Mouse (Mus musculus) ES-E14 (cell line): Measurements from ENCODE around the gene Sned1. TPM values are rescaled to one million over a fixed set of nuclear protein-coding genes. Genes with fewer than 3 reads are reported as not detected.

Source experiments
- DNase-seq: peaks from one replicate; pipeline ENCODE4 v3.0.0-alpha.2; 2013; ENCODE audit warnings: low read depth, low spot score
- H3K27ac ChIP-seq: 2 replicates; pipeline ENCODE4 v1.5.1; 2012; ENCODE audit warnings: low read depth, mild to moderate bottlenecking, low read length, moderate library complexity, mixed read lengths; ENCODE audit not compliant: poor library complexity, insufficient read depth, severe bottlenecking
- H3K36me3 ChIP-seq: 2 replicates; pipeline ENCODE4 v1.6.1; 2012; ENCODE audit warnings: mild to moderate bottlenecking, low read length, moderate library complexity, mixed read lengths; ENCODE audit not compliant: control insufficient read depth, poor library complexity, insufficient read depth, severe bottlenecking
- H3K4me1 ChIP-seq, 2 experiments: fragments of 150-350 bp in 1 of 2; sonication (generic) in 1 of 2; 2 replicates each; pipeline ENCODE4 v1.6.1; 2012; ENCODE audit warnings: low read length in 2 of 2, mild to moderate bottlenecking in 1 of 2, mixed read lengths in 1 of 2; ENCODE audit not compliant: control insufficient read depth in 2 of 2, insufficient read depth in 2 of 2, poor library complexity in 1 of 2
- H3K4me3 ChIP-seq, 2 experiments: fragments of 150-350 bp in 1 of 2; sonication (generic) in 1 of 2; 2 replicates each; pipeline ENCODE4 v1.5.1; 2012; ENCODE audit warnings: low read length in 2 of 2, low read depth in 1 of 2, mild to moderate bottlenecking in 1 of 2, mixed read lengths in 1 of 2; ENCODE audit not compliant: insufficient read depth in 1 of 2, poor library complexity in 1 of 2, severe bottlenecking in 1 of 2
- H3K9ac ChIP-seq: 2 replicates; pipeline ENCODE4 v1.6.1; 2012; ENCODE audit warnings: low read depth, mild to moderate bottlenecking, low read length, mixed read lengths; ENCODE audit not compliant: poor library complexity, insufficient read depth, severe bottlenecking
- H3K9me3 ChIP-seq: fragments of 150-350 bp; sonication (generic); 2 replicates; pipeline ENCODE4 v1.6.1; 2012; ENCODE audit warnings: low read depth, mild to moderate bottlenecking, low read length; ENCODE audit not compliant: control insufficient read depth, insufficient read depth
- CHD2 ChIP-seq: IDR thresholded peaks from 2 replicates; pipeline ENCODE4 v1.6.1; 2014; ENCODE audit warnings: mild to moderate bottlenecking, low read depth, low read length, inconsistent platforms
- HCFC1 ChIP-seq: IDR thresholded peaks from 2 replicates; pipeline ENCODE4 v1.6.1; 2012; ENCODE audit warnings: low read length, inconsistent platforms, borderline replicate concordance; ENCODE audit not compliant: insufficient read depth
- MAFK ChIP-seq: IDR thresholded peaks from 2 replicates; pipeline ENCODE4 v1.6.1; 2014; ENCODE audit warnings: mild to moderate bottlenecking, low read depth, low read length, inconsistent platforms; ENCODE audit not compliant: insufficient read depth
- ZC3H11A ChIP-seq: IDR thresholded peaks from 2 replicates; pipeline ENCODE4 v1.6.1; 2012; ENCODE audit warnings: low read depth, mild to moderate bottlenecking, inconsistent platforms, low read length, borderline replicate concordance
- ZNF384 ChIP-seq: IDR thresholded peaks from 2 replicates; pipeline ENCODE4 v1.6.1; 2012; ENCODE audit warnings: low read depth, low read length, inconsistent platforms
- in situ Hi-C, 2 experiments: fragments of 600-800 bp; cut with MboI; formaldehyde crosslinking; loops; one replicate each; pipeline ENCODE4 v1.15.1; 2025; ENCODE audit warnings: low sequenced_read_pairs in 2 of 2, inconsistent platforms in 1 of 2; ENCODE audit not compliant: unreplicated experiment in 2 of 2
- total RNA-seq: library from RNA; depleted of rRNA; stranded (reverse); fragments of 300-350 nt; gene quantifications from 2 replicates; pipeline ENCODE4 v1.2.3, GENCODE M21; 2012

The Sned1 gene
- total RNA-seq, 1 experiment: 11.8 TPM

GRCm38 (mm10) chr1:93216839-93217497 lies 18.7 kb upstream of the Sned1 start:
- no peaks in the 10 kb centered on the region for H3K36me3 ChIP-seq
- no peaks in the 10 kb centered on the region for H3K9me3 ChIP-seq
- 0 out of 2 replicates have a peak overlapping the region, but pooled peaks have one; percentile 7 for H3K27ac ChIP-seq
- peaks cover 4 to 38% of the 10 kb centered on the region in 2 experiments; a peak in 3 of 4 replicates for H3K4me1 ChIP-seq
- H3K9ac ChIP-seq: no peak overlapping the region
- TF ChIP-seq ZC3H11A: no peak
- TF ChIP-seq CHD2: no peak
- TF ChIP-seq ZNF384: no peak
- TF ChIP-seq MAFK: no peak
- TF ChIP-seq HCFC1: no peak
- in situ Hi-C loops: no loop called here
- DNase-seq: no peak
- H3K4me3 ChIP-seq: no peak overlapping the region

- no peak overlapping the region for H3K9ac ChIP-seq
- H3K27ac ChIP-seq: no peak overlapping the region
- in situ Hi-C loops: no loop called here
- peaks cover 4 to 34% of the 10 kb centered on the region in 2 experiments; a peak in 3 of 4 replicates for H3K4me1 ChIP-seq
- no peak for DNase-seq
- H3K9me3 ChIP-seq: no peaks in the 10 kb centered on the region
- H3K36me3 ChIP-seq: no peaks in the 10 kb centered on the region
- TF ChIP-seq ZC3H11A: no peak
- no peak for TF ChIP-seq CHD2
- no peak for TF ChIP-seq MAFK
- no peak for TF ChIP-seq HCFC1
- no peak for TF ChIP-seq ZNF384
- H3K4me3 ChIP-seq: no peak overlapping the region
Observed at GRCm38 (mm10) chr1:93217530-93217929, 18.1 kb upstream of the Sned1 start.

- no peak overlapping the region for H3K4me3 ChIP-seq
- no peak for DNase-seq
- H3K36me3 ChIP-seq: no peaks in the 10 kb centered on the region
- no peak overlapping the region for H3K27ac ChIP-seq
- peaks cover 6 to 27% of the 10 kb centered on the region in 2 experiments; a peak in 3 of 4 replicates for H3K4me1 ChIP-seq
- in situ Hi-C loops: no loop called here
- TF ChIP-seq CHD2 (no peak), ZNF384 (no peak), MAFK (no peak), HCFC1 (no peak), ZC3H11A (no peak)
- no peak overlapping the region for H3K9ac ChIP-seq
- no peaks in the 10 kb centered on the region for H3K9me3 ChIP-seq
Observed at GRCm38 (mm10) chr1:93220776-93221175, 14.9 kb upstream of the Sned1 start.

- peaks cover 5 to 29% of the 10 kb centered on the region in 2 experiments; a peak in 2 of 4 replicates for H3K4me1 ChIP-seq
- no peaks in the 10 kb centered on the region for H3K9me3 ChIP-seq
- no peak overlapping the region for H3K27ac ChIP-seq
- no peak overlapping the region for H3K4me3 ChIP-seq
- peak; percentile 61 for DNase-seq
- H3K36me3 ChIP-seq: no peaks in the 10 kb centered on the region
- in situ Hi-C loops: no loop called here
- no peak overlapping the region for H3K9ac ChIP-seq
- TF ChIP-seq MAFK (no peak), ZC3H11A (no peak), CHD2 (no peak), ZNF384 (no peak), HCFC1 (no peak)
Observed at GRCm38 (mm10) chr1:93223972-93224371, 11.7 kb upstream of the Sned1 start.

GRCm38 (mm10) chr1:93225226-93225625 lies 10.4 kb upstream of the Sned1 start:
- TF ChIP-seq ZC3H11A (no peak), MAFK (no peak), CHD2 (no peak), HCFC1 (no peak), ZNF384 (no peak)
- H3K27ac ChIP-seq: no peak overlapping the region
- in situ Hi-C loops: no loop called here
- no peaks in the 10 kb centered on the region for H3K9me3 ChIP-seq
- no peaks in the 10 kb centered on the region for H3K36me3 ChIP-seq
- H3K4me1 ChIP-seq: peaks cover 5 to 30% of the 10 kb centered on the region in 2 experiments; a peak in 2 of 4 replicates
- H3K4me3 ChIP-seq: no peak overlapping the region
- no peak overlapping the region for H3K9ac ChIP-seq
- no peak for DNase-seq
